Mouse (Mus musculus): ENCODE results near the gene Sipa1l1. TPM values are rescaled to one million over a fixed set of nuclear protein-coding genes. Genes with fewer than 3 reads are reported as not detected.

The Sipa1l1 gene
- total RNA-seq, 1 experiment: 31.8 TPM

DNA sequence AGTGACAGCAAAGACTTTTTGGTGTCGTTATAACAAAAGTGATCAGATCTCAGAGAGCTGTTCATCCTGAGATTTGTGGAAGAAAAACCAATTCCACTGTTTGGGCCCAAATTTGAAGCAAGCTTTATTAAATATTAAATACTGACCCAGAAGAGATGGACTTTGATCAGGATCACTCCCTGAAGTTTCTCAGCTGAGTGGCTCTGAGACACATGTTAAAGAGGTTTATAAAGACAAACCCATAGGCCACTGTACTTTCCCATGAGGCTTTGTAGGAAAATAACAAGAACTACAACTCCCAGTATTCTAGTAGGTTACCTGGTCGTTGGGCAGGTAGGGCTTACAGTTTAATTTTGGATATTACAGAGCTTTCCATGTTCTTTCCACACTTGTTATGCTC is 127.2 kb downstream of the Sipa1l1 start:
- no peak overlapping the region for H3K9ac ChIP-seq (ENCODE audit: insufficient read depth, low read depth, low read length, poor library complexity, severe bottlenecking)
- no peak for DNase-seq (ENCODE audit: low read depth, low spot score)
- no peak overlapping the region for H3K4me3 ChIP-seq (ENCODE audit: insufficient read depth in 1 of 2, low read depth in 1 of 2, low read length in 2 of 2, poor library complexity in 1 of 2, severe bottlenecking in 1 of 2)
- TF ChIP-seq ZNF384 (IDR thresholded peaks at IDR 0.05; ENCODE audit: low read depth, low read length): no peak
- TF ChIP-seq CHD2 (IDR thresholded peaks at IDR 0.05; ENCODE audit: low read depth, low read length): no peak
- TF ChIP-seq MAFK (IDR thresholded peaks at IDR 0.05; ENCODE audit: insufficient read depth, low read depth, low read length): no peak
- no peak for TF ChIP-seq HCFC1 (IDR thresholded peaks at IDR 0.05; ENCODE audit: borderline replicate concordance, insufficient read depth, low read length)
- no peak for TF ChIP-seq ZC3H11A (IDR thresholded peaks at IDR 0.05; ENCODE audit: borderline replicate concordance, low read depth, low read length)
- no peaks in the 10 kb centered on the region for H3K9me3 ChIP-seq (ENCODE audit: control insufficient read depth, insufficient read depth, low read depth, low read length)
- H3K27ac ChIP-seq (ENCODE audit: insufficient read depth, low read depth, low read length, poor library complexity, severe bottlenecking): no peak overlapping the region
- no peaks in the 10 kb centered on the region for H3K4me1 ChIP-seq (ENCODE audit: control insufficient read depth in 2 of 2, insufficient read depth in 2 of 2, low read length in 2 of 2, poor library complexity in 1 of 2)
- no peaks in the 10 kb centered on the region for H3K36me3 ChIP-seq (ENCODE audit: control insufficient read depth, insufficient read depth, low read length, poor library complexity, severe bottlenecking)
- in situ Hi-C loops (cut with MboI; ENCODE audit: low sequenced_read_pairs in 2 of 2, unreplicated experiment in 2 of 2): no loop called here

DNA sequence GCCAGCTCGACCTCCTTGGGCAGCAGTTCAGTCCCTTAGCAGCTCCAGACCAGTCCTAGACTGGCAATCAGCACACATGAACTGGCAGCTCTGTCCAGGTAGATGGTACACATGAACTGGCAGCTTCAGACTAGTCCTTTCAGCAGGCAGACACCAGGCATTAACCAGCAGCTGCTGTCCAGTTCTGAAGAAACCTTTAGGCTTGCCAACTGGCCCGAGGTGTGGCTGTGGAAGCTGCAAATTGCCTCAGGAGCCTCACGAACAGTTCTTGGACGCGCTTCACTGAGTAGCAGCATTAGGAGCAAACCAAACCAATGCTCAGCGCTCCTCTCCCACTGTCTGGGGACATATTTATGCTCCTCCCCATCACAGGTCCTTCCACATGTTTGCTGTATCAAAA is 128.1 kb downstream of the Sipa1l1 start:
- Histone ChIP-seq H3K4me3 (ENCODE audit: insufficient read depth in 1 of 2, low read depth in 1 of 2, low read length in 2 of 2, poor library complexity in 1 of 2, severe bottlenecking in 1 of 2) (no peak overlapping the region), H3K9me3 (ENCODE audit: control insufficient read depth, insufficient read depth, low read depth, low read length) (no peaks in the 10 kb centered on the region), H3K9ac (ENCODE audit: insufficient read depth, low read depth, low read length, poor library complexity, severe bottlenecking) (no peak overlapping the region), H3K27ac (ENCODE audit: insufficient read depth, low read depth, low read length, poor library complexity, severe bottlenecking) (no peak overlapping the region), H3K36me3 (ENCODE audit: control insufficient read depth, insufficient read depth, low read length, poor library complexity, severe bottlenecking) (no peaks in the 10 kb centered on the region), H3K4me1 (ENCODE audit: control insufficient read depth in 2 of 2, insufficient read depth in 2 of 2, low read length in 2 of 2, poor library complexity in 1 of 2) (no peaks in the 10 kb centered on the region)
- in situ Hi-C loops (cut with MboI; ENCODE audit: low sequenced_read_pairs in 2 of 2, unreplicated experiment in 2 of 2): no loop called here
- TF ChIP-seq ZNF384 (IDR thresholded peaks at IDR 0.05; ENCODE audit: low read depth, low read length) (no peak), MAFK (IDR thresholded peaks at IDR 0.05; ENCODE audit: insufficient read depth, low read depth, low read length) (no peak), CHD2 (IDR thresholded peaks at IDR 0.05; ENCODE audit: low read depth, low read length) (no peak), ZC3H11A (IDR thresholded peaks at IDR 0.05; ENCODE audit: borderline replicate concordance, low read depth, low read length) (no peak), HCFC1 (IDR thresholded peaks at IDR 0.05; ENCODE audit: borderline replicate concordance, insufficient read depth, low read length) (no peak)
- no peak for DNase-seq (ENCODE audit: low read depth, low spot score)

- H3K27ac ChIP-seq (ENCODE audit: insufficient read depth, low read depth, low read length, poor library complexity, severe bottlenecking): no peak overlapping the region
- no peaks in the 10 kb centered on the region for H3K9me3 ChIP-seq (ENCODE audit: control insufficient read depth, insufficient read depth, low read depth, low read length)
- H3K4me3 ChIP-seq (ENCODE audit: insufficient read depth in 1 of 2, low read depth in 1 of 2, low read length in 2 of 2, poor library complexity in 1 of 2, severe bottlenecking in 1 of 2): no peak overlapping the region
- in situ Hi-C loops (cut with MboI; ENCODE audit: low sequenced_read_pairs in 2 of 2, unreplicated experiment in 2 of 2): no loop called here
- H3K4me1 ChIP-seq (ENCODE audit: control insufficient read depth in 2 of 2, insufficient read depth in 2 of 2, low read length in 2 of 2, poor library complexity in 1 of 2): no peaks in the 10 kb centered on the region
- TF ChIP-seq HCFC1 (IDR thresholded peaks at IDR 0.05; ENCODE audit: borderline replicate concordance, insufficient read depth, low read length) (no peak), ZNF384 (IDR thresholded peaks at IDR 0.05; ENCODE audit: low read depth, low read length) (no peak), CHD2 (IDR thresholded peaks at IDR 0.05; ENCODE audit: low read depth, low read length) (no peak), ZC3H11A (IDR thresholded peaks at IDR 0.05; ENCODE audit: borderline replicate concordance, low read depth, low read length) (no peak), MAFK (IDR thresholded peaks at IDR 0.05; ENCODE audit: insufficient read depth, low read depth, low read length) (no peak)
- no peaks in the 10 kb centered on the region for H3K36me3 ChIP-seq (ENCODE audit: control insufficient read depth, insufficient read depth, low read length, poor library complexity, severe bottlenecking)
- H3K9ac ChIP-seq (ENCODE audit: insufficient read depth, low read depth, low read length, poor library complexity, severe bottlenecking): no peak overlapping the region
- no peak for DNase-seq (ENCODE audit: low read depth, low spot score)
These were observed 129.7 kb downstream of the Sipa1l1 start for GRCm38 (mm10) chr12:82298662-82299460.

DNA sequence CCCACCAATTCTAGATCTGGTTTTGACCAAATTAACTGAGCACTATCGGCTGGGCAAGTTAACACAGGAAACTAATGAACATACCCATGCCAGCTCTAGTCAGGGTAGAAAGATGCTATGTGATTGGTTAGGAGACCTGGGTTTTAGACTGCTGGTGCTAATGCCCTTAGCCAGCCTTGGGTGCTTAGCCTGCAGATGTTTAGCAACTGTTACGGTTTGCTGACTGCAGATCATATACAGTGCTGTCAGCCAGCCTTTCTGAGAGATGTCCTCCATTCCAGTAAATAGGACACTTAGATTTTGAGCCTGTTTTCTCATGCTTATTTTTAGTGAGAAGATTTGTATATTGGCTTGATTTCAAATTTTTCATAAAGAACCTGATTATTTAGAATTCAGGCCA is 135.0 kb downstream of the Sipa1l1 start:
- Histone ChIP-seq H3K9me3 (ENCODE audit: control insufficient read depth, insufficient read depth, low read depth, low read length) (no peaks in the 10 kb centered on the region), H3K4me1 (ENCODE audit: control insufficient read depth in 2 of 2, insufficient read depth in 2 of 2, low read length in 2 of 2, poor library complexity in 1 of 2) (peaks cover 2 to 5% of the 10 kb centered on the region in 2 experiments; a peak in 2 of 4 replicates), H3K4me3 (ENCODE audit: insufficient read depth in 1 of 2, low read depth in 1 of 2, low read length in 2 of 2, poor library complexity in 1 of 2, severe bottlenecking in 1 of 2) (no peak overlapping the region), H3K9ac (ENCODE audit: insufficient read depth, low read depth, low read length, poor library complexity, severe bottlenecking) (no peak overlapping the region), H3K36me3 (ENCODE audit: control insufficient read depth, insufficient read depth, low read length, poor library complexity, severe bottlenecking) (no peaks in the 10 kb centered on the region), H3K27ac (ENCODE audit: insufficient read depth, low read depth, low read length, poor library complexity, severe bottlenecking) (no peak overlapping the region)
- TF ChIP-seq HCFC1 (IDR thresholded peaks at IDR 0.05; ENCODE audit: borderline replicate concordance, insufficient read depth, low read length): no peak
- TF ChIP-seq ZC3H11A (IDR thresholded peaks at IDR 0.05; ENCODE audit: borderline replicate concordance, low read depth, low read length): no peak
- TF ChIP-seq CHD2 (IDR thresholded peaks at IDR 0.05; ENCODE audit: low read depth, low read length): no peak
- no peak for TF ChIP-seq MAFK (IDR thresholded peaks at IDR 0.05; ENCODE audit: insufficient read depth, low read depth, low read length)
- no peak for TF ChIP-seq ZNF384 (IDR thresholded peaks at IDR 0.05; ENCODE audit: low read depth, low read length)
- DNase-seq (ENCODE audit: low read depth, low spot score): no peak
- in situ Hi-C loops (cut with MboI; ENCODE audit: low sequenced_read_pairs in 2 of 2, unreplicated experiment in 2 of 2): no loop called here

Data from ES-E14 (cell line).